Mouse (Mus musculus) retina, embryonic 14.5 days (tissue): ENCODE measurements at regions not wholly inside any gene's neighbourhood (a gene's known extent, or its start where the extent isn't known, plus 50 kb on each side); places are given as distances from the start of the nearest gene placed in this dataset.
A peak's percentile ranks its signal among the peaks of the same experiment; 100 is the strongest.
"Not testable (repeated sequence)": the region's sequence is repeated elsewhere in the genome, so short reads cannot be mapped to it uniquely, and the experiment has no call there.

Experiments
- DNase-seq: peaks from one replicate; pipeline ENCODE4 v3.0.0-alpha.2; 2015; ENCODE audit warnings: low spot score

DNA sequence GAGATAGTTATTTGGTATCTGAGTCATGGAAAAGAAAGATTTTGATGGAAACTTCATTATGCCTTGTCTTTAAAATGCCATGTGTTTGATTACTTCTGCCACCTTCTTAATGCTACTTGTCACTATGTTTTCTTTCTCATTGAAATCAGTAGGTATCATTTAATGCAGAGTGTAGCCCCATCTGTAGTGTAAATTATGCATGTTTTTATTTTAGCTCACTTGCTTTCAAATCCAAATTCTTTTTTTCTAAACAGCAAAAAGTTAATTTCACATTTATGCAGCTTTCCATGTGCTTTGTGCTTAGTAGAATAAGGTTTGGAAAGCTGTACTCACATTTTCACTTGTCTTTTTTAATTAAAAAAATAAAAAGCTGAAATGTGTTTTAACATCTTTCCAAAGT lies 748.0 kb upstream of the Epha7 start:
- DNase-seq = no peak

DNA sequence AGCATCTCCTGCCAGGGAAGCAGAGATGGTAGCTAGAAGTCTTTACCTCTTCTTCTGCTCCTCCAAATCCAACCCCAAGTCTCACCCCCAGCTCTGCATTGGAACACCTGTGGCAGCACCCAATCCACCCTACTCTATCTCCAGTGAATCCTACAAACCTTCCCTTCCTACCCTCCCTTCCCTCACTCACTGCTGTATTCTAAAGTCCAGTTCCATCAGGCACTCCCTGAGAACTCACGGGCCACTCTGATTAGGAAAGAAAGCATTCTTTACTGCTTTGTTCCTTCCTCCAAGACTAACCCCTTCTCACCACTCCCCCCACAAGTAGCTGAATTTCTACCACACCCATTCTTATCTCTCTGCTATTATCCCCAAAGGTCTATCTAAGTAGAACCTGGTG lies 747.1 kb upstream of the Epha7 start:
- no peak for DNase-seq

DNA sequence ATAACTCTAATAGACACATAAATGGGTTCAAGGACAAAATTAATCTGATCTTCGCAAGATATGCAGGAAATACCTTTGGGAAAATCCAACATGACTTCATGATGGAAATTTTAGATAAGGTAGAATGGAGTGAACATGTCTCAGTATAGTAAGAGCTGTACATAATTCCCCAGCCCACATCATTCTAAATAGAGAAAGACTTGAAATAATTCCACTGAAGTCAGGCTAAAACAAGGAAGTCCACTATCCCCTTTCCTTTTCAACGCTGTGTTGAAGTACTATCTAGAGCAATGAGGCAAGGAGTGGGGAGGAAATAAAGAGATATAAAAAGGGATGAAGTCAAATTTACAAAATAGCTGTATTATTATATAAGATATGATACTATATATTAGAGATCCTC lies 733.9 kb upstream of the Epha7 start:
- DNase-seq = no peak

DNA sequence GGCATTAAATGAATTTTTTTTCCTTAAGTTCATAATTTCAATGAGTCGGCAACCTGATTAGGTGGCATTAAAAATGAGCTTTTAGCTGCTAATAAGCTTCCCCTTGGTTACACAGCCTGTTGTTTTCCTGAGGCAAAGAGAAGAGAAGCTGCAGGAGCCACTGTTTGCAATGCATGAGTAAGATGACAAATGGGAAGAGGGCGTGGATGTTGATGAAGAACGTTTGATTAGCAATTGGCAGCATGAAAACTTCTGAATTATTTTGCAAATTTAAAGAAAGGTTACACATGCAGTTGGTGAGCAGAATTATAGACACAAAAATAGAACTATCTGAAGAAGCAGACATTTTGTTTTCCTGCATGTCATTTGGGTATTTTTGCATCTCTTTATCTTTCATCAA lies 720.1 kb upstream of the Epha7 start:
- DNase-seq = no peak

DNA sequence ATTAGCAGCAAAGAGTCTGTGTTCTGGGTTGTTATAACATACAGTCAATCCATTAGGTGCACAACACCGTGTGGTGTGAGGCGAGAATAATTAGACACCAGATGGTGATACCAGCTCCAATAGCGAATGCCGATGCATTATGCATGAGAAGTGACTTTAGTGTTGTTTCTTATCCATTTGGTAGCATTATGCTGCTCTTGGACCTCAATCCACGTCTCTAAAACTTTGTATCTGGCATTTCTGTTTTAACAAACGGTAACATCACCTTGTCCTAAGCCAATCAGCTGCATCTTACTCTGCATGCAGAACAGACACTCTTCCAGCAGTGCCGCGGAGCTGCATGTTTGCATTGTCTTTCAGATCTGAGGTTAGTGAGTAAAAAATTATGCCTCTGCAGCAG lies 669.8 kb upstream of the Epha7 start:
- peak; percentile 65 for DNase-seq

DNA sequence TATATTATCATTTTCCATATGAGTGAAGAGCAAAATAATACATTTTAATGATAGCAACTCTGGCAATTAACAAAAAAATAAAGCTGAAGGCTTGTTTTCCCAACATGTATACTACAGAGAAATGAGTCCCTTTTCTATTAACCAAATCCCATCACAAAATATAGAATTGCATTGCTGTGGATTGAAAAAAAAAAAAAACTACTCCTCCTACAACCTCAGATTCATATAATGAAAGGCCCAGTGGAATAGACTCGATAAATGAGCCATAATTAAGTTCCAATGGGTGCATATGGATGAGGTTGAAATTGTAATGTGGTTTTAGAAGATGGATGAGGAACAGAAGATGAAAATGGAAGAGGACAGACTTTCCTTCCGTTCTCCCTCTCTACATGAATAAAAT lies 657.8 kb upstream of the Epha7 start:
- DNase-seq = no peak

DNA sequence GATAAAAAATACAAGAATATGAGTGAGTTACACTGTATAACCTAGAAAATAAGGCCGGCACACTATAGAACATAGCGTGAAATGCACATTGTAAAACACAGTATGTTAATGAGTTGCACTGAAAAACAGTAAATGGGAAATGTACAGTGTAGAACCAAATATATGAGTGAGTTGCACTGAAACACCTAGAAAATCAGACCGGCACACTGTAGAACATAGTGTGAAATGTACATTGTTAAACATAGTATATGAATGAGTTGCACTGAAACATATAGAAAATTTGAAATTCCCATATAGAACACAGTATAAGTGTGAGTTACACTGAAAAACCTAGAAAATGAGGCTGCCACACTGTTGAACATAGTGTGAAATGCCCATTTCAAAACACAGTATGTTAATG lies 636.2 kb upstream of the Epha7 start:
- DNase-seq = peak; percentile 70

DNA sequence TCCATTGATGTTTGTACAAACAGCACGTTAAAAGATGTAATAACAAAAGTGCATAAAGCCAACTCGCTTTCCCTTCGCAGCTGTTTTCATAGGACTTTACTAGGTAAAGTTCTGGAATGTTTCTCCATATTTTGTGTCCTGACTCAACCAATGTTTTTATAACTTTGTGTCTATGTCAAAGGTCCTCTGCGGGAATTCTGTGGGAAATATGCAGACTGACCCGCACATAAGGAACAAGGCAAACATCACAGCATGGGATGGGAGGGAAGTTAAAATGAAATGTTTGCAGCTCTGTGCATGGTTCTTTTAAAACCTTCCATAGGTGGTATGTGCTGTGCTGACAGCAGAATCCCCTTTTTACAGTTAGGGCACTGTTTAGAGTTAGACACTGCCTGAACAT lies 622.1 kb upstream of the Epha7 start:
- no peak for DNase-seq

DNA sequence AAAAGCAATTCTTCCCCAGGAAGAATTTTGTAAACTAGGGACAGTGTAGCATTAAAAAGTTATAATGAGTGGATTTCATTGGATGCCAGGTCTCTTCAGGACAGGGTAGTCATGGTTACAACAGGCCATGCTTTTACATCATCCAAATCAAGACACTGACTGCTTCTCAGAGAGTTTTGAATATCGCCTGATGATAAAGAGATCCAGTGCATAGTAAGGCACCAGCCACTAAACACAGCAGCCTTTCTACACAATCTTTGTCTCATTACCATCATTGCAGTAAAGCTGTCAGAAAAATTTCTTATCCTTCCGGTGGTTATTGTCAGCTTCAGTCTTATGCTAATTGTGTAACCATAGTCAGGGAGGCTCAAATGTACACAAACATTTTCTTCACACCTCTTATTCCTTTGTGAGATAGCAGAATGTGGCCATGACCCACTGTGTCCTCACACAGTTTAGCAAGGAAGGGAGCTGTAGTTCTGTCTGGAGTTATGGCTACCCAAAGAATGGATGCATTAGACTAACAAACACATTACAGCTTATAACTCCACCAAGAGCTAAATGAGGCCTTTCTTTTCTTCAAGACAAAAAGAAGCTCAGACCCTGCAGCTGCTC lies 585.2 kb upstream of the Epha7 start:
- DNase-seq = no peak

DNA sequence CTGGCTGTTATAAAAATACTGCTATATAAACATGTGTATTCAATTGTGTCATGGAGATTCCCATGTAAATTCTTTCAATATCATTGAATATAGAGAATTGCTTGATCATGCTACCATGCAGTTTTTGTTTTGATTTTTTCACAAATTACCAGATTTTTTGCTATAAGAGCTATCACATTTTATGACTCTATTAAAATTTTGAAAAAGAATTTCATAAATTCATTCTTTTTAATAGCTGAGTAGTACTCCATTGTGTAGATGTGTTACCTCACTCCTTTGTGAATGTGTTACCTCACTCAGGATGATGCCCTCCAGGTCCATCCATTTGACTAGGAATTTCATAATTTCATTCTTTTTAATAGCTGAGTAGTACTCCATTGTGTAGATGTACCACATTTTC lies 577.4 kb upstream of the Epha7 start:
- not testable (repeated sequence) for DNase-seq

DNA sequence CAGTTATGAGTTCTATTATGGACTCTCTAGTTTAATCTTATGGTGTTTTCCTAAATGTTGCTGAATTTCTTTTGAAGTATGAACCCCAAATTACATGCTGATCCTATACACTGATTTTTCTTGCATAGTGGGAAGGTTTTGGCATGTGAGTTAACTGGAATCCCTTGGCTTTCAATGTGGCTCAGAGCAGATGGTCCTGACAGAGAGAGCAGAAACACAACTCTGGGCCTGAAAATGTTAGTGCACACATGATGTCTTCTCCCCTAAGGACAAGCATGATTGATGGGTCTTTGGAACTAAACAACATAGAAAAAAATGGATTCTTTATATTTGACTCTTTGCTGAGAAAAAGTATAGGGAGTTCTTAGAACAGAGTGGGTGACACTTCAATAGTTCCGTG lies 570.7 kb upstream of the Epha7 start:
- DNase-seq = no peak
